Mouse (Mus musculus) right cerebral cortex, adult 2 months (tissue): Measurements from ENCODE around the gene Bud13.
A peak's percentile ranks its signal among the peaks of the same experiment; 100 is the strongest.
"Not testable (repeated sequence)": the region's sequence is repeated elsewhere in the genome, so short reads cannot be mapped to it uniquely, and the experiment has no call there.

Source experiments
- DNase-seq, 2 experiments: peaks; one replicate each; pipeline ENCODE4 v3.0.0; 2021 to 2022; ENCODE audit warnings: low spot score in 2 of 2

The Bud13 gene

DNA sequence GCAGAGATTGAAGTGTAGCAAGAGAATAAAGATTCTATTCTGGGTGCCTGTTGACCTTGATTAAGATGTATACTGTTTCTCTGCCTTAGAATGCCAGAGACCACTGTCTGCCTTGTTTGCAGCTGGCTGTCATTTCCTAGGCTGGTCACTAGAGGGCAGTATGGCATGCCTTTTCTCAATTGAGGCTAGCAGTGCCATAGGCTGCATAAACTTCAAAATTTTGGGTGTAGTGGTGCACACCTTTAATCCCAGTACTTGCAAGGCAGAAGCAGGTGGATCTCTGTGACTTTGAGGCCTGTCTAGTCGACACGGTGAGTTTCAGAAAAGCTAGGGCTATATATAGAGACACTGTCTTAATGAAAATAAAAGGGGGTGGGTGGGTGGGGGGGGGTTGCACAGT is 19.3 kb downstream of the Bud13 start:
- peak; percentile 64 to 77 for DNase-seq

DNA sequence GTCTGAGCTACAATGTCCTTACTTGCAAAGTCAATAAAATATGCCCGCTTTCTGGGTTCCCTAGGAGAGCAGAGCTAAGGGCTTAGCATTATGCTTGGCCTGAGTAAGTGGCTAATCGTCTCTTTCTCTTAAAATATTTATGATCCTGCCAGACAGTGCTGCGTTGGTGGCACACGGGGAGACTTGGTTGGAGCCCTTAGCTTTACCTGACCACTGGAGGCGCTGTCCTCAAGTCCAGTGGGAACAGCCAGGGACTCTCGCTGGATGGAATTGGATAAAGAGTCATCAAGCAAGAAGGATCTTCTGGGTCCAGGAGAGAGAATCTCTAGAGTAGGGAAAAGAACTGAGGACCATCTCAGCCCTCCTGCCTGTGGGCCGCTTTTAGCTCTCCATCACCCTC is 26.3 kb downstream of the Bud13 start:
- DNase-seq, result no peak

DNA sequence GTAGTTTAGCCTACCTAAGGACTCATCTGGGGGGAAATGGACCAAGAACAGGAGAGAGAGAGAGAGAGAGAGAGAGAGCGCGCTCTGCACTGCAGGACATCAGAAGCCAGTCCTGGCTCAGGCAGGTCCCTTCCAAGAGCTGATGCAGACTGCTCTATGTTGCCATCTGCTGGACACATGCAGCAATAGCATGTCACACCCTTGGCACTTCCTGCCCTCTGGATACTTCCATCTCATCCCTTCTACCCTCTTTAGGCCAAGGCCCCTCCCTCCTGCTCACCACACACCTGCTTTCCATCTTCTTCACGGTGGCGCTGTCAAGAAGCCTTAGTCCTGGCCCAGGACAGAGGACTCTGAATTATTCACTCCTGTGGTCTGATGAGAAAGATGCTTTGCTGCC is 31.7 kb downstream of the Bud13 start:
- peak; percentile 71 to 73 for DNase-seq

DNA sequence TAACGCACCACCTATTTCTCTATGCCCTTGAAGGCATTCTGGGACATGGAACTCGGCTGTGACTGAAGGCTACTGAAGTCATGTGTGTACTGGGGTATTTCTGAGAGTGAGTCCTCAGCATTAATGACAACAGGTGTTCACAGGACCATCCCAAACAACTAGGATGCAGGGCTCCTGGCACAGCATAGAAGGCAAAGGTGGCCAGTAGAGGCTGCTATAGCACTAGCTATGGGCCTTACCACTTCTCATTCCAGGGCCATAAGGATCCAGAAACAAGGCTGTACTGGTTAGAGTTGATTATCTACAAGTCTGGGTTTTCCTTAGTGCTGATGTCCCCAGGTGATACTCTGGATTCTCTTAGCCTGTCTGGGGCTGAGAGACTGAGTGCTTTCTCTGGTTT is 32.1 kb downstream of the Bud13 start:
- DNase-seq, result no peak

DNA sequence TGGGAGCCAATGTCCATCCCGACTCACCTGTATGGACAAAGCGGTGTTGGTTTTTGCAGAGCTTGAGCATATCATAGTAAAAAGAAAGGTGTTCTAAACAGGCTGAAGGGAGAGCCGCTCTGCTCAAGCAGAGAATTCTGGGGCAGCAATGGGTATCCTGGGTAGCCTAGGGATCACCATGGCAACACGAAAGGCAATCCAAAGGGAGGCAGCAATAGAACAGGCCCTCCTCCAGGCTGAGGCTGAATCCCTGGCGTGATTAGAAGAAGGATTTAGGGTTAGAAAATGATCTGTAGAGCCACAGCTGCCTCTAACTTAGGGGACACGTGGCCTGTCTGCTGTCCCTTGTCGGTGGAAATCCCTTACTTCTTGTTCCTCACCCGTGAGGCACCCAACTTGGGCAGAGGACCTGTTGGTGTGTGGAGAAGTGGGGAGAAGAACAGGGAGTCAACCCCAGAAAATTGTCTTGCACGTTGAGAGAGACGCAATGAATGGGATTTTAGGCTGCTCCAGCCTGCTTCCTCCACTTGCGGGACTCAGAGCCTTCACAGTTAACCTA is 33.1 kb downstream of the Bud13 start:
- peak; percentile 43 to 55 for DNase-seq

DNA sequence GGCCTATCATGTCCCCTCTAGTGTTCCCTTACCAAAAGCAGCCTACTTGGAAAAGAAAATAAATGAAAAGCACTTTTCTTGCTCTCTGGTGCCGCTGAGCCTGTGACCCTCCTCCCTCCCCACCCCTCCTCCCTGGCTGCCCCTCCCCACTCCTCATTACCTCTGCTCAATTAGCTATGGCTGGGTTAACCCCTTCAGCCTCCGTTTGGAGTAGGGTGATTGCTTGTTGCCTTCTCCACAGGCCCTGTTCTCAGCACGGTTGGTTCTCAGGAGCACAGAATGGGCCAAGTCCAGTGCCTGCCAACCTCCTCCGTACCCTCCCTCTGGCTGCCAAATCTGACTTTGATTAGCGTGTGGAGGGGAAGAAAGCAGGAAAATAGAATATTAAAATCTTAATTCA is 33.6 kb downstream of the Bud13 start:
- no peak for DNase-seq

DNA sequence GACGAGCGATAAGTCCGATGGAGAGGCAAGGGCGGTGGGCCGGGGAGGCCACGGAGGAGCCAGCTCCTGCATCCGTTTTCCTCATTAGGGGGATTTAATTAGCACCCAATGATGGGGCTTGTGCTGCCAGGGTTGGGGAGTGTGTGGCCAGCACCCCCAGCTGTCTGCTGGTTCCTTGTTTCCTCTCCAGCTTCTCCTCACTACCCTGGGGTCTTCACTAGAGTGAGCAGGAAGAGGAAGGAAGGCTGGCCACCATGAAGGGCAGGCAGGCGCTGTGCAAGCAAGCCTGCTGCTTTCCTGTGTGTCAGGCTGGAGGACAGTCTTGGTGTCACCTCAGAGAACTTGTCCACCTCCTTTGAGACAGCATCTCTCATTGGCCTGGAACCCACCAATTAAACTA is 34.1 kb downstream of the Bud13 start:
- DNase-seq, result no peak

DNA sequence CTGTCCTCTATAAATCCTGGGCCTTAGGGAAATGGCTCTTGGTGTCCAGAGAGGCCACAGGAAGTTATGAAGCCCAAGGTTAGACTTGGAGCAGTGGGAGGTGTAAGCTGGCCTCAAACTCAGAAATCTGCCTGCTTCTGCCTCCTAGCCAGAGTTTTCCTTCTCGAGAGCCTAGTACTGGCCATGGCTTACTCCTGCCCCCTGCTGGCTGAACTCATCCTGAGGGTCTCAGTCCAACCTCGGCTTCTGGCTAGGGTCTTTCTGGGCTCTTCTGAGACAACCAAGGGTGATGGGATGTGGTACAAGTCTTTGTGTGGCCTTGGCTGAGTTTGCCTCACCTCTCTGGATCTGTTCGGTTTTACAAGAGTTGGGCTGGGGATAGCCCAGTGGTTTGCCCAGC is 35.1 kb downstream of the Bud13 start:
- no peak for DNase-seq

DNA sequence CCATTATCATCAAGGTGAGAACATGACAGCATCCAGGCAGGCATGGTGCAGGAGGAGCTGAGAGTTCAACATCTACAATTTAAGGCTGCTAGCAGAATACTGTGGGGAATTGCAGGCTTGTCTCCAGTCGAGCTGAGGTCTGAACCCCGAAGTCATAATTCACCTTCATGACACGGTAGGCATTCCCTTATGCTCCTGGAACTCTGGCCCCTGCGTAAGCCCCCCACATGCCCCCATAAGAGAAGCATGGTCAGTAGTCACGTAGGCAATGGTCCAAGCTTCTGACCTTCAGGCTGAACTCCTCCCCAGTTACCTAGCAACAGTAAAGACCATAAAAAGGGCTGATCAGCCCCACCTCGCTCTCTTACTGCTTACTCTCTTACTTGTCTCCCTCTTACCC is 37.1 kb downstream of the Bud13 start, which contains the start of gene 4931429L15Rik:
TSS of gene 4931429L15Rik (minus strand) at position 101 of the 400 bp plus-strand sequence.
- not testable (repeated sequence) for DNase-seq

DNA sequence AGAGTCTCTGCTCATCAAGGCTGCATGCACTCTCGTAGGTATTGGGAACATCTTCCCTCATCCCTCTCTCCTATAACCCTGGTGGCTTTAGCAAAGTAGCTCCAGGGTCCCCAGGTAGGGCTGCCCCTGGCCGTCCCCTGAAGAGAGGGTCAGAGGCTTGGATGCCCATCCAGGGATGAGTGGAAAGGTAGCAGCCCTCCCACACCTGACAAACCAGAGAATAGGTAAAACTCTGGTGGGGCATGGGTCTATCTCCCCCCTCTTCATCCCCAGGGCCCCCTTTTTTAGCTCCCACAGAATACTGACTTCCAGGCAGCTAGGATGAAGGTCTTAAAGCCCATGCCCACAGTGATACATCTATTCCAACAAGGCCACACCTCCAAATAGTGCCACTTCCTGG is 37.7 kb downstream of the Bud13 start:
- DNase-seq, result no peak

DNA sequence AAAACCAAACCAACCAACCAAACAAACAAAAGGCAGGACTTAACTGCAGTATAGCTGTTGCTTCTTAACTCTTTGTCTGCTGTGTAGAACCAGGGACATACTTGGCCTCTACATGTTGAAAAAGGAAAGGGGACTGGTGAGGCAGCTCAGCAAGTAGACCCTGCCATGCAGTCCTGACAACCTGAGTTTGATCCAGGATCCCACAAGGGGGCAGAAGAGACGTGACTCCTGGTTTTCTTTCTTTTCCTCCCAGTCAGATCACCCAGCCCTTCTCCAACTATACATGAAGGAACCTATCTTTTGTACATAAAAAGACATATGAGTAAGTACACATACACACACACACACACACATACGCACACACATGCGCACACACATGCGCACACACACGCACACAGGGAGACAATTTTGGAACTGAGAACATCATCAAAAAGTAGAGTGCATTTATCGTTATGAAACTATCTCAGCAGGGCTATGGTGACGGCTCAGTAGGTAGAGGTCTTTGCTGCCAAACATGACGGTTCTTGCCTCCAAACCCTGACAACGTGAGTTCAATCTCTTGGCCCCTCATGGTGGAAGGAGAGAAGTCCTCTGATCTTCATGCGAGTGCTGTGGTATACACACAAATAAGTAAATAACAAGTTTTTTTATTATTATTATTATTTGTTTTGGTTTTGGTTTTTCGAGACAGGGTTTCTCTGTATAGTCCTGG is 44.0 kb downstream of the Bud13 start:
- DNase-seq, result no peak

DNA sequence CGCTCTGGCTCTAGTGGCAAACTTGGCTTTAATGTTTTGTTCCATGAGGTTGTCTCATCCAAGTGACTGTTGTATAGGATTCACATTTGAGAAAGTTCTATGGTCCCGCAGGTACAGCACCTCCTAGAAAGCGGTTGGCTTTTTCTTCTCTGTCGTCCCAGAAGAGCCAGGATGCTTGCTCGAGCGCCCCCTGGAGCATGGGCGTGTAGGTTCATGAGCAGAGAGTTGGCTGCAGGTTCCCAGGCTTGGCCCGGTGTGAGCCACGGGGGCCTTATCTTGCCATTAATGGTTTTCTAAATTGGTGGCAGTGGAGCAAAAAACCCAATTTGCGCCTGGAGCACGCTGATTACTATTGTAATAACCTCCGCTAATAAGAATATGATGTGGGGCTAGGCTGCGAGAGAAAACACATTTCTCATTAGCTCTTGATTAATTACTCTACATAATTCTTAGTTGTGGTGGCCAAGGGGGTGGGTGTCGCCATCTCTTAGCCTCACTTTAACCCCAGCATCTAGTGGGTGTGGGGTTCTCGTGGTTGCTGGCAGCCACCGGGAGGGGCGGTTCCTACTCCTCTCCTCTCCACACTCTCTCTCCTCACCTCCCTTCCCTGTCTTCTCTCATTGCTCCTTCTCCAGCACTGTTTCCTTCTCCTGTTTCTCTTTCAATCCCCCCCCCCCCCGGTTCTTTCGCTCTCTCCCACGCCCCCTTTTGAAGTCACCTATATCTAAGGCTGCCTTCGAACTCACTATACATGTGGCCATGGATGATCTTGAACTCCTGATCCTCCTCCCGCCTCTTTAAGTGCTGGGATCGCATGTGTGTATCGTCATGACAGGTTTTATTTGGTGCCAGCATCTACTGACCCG is 45.1 kb downstream of the Bud13 start:
- no peak for DNase-seq

DNA sequence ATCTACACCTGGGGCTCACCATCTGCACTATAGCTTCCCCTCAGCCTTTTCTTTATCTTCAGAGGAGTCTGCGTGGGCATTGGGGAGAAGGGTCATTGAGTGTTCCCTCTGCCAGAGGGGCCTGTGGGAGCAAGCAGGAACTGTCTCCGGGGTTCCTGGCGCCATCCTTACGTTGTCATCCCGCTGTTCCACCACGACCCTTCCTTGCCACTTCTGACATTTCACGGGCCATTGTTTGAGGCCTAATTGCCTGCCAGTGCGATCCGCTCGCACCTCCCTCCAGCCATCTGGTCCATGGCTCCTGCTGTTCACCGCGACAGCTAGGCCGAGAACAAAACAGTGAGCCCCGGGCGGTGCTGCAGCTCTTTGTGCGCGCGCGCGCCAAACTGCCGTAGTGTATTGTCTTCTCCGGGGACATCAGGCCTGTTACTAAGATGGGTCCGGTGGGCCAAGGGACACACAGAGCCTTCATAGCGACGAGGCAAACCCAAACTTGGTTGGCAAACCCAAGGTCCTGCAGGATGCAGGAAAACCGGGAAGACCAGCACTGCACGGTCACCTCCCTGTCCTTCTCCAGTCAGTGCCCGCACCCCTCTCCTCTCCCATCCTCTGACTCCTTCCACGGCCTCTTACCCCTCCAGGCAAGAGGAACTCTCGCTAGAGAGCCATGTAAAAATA is 45.9 kb downstream of the Bud13 start:
- peak; percentile 68 to 77 for DNase-seq

DNA sequence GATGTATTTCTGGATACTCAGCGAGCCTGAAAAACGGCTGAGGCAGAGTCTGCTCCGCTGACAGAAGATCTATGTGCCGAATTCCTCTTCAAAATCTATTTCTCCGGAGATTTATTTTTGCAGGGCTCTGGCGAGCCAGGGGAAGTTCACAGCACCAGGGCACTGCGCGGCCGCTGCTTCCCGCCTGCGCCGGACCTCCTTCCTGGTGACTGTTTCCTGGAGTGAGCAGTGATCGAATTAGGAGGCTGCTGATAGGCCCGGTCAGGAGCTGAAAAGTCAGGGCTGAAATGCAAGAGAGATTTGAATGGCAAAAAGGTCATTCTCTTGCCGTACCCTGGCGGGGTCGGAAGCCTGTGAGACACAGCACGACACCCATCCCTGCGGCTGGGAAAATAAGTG is 46.4 kb downstream of the Bud13 start:
- DNase-seq, result no peak

DNA sequence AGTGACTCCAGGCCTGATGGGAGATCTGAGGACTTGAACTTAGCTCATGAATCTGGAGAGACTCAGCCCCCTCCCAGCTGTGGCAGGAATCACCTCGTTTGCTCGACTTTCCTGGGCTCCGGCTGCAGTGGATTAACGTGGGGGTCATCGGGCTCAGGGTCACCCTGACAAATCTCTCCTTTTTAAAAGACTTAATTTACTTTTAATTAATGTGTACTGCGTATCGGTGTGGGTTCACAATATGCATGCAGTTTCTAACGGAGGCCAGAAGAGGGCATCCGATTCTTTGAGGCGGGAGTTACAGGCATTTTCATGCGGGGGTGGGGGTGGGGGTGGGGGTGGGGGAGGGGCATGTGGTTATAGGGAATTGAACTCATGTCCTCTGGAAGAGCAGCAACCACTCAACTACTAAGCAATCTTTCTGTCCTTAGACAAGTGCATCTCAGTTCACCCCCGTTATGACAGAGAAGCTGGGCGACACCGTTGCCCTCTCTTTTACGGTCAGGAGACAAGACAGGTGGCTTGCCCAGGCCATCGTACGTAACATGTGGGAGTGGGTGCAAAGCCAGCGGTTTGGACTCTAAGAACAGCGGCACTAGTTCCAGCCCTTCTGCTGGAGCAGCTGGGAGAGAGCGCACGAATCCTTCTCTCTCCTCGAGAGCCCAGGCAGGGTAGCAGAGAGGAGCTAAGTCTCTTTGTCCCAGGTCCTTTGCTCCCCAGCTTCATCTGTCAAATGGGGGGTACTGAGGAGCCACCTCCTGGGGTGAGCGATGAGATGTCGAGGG is 47.2 kb downstream of the Bud13 start:
- no peak for DNase-seq

DNA sequence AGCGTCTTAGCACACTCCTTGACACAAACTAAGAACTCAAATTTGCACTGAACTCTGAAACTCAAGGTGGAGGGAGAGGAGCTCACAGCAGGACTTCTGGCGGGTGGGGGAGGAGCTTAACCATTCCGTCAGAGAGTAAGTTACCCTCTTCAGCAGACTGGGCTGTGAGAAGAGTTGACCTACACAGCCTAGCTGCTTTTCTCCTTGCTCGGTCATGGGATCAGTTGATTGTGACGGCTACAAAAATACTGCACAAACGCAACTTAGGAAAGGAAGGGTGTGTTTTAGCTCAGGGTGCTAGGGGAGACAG is 47.7 kb downstream of the Bud13 start:
- no peak for DNase-seq

DNA sequence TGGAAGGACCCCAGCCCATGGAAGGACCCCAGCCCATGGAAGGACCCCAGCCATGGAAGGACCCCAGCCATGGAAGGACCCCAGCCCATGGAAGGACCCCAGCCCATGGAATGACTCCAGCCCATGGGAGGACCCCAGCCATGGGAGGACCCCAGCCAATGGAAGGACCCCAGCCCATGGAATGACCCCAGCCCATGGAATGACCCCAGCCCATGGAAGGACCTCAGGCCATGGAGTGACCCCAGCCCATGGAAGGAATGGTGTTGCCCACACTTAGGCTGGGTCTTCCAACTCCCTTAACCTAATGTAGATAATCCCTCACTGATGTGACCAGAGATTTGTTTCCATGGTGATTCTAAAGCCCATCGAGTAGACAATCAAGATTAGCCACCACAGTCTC is 48.5 kb downstream of the Bud13 start:
- no peak for DNase-seq

DNA sequence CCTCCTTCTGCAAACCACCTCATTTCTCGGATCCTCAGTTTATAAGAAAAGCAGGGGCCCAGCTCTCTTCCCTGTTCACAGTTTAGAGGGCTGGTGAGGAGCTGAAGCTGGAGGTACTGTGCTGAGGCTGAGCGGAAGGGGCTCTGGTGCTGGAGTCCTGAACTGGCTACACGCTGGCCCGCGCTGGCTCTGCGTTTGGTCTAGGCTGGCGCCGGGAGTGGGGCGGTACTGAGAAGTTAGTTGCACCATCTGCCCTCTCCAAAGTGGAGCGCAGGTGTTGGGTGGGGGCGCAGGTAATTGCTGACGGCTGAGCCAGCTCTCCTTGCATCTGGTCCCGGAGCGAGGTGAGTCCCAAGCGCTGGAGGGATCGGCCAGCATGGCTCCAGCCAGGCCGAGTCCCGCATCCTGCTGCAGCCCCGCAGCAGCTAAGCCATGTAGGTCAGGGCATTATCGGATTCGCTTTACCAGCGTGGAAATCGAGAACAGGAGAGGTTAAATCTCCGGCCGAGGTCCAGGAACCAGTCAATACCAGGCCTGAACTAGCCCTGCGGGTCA is 51.7 kb downstream of the Bud13 start:
- no peak for DNase-seq

DNA sequence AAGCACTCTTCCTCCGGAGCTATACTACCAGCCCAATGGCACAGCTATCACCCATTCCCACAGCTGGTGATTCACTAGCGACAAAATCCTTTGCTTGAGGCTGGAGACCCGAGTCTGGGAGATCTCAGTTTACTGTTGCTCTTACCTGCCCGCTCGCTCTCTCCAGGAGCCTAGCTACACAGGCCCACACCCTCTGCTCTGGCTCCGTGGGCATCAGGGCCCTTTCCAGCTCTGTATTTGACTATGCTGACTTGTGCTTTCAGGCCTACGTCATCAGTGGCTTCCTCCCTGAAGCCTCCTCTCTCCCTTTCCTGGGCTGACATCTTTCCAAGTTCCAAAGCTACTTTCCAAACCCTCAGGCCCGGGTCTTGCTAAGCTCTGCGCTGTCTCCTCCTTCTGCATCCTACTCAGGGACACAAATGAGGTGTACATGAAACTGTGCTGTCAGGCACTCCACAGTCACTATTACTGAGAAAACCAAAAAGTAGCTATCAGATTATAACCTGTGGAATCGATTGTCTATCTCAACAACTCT is 52.7 kb downstream of the Bud13 start:
- no peak for DNase-seq

DNA sequence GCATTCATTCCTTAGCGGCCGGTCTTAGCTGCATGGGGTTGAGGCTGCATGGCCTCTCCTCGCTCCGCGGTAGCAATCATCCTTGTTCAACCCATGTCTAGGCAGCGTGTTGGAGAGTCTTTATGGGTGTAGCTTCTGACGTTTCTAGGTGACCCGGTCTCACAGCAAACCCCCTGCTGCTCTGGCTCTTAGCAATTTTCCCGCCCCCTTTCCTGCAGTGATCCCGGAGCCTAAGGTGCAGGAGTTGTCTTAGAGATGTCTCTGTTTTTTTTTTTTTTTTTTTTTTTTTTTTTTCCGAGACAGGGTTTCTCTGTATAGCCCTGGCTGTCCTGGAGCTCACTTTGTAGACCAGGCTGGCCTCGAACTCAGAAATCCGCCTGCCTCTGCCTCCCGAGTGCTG is 53.5 kb downstream of the Bud13 start:
- not testable (repeated sequence) for DNase-seq

DNA sequence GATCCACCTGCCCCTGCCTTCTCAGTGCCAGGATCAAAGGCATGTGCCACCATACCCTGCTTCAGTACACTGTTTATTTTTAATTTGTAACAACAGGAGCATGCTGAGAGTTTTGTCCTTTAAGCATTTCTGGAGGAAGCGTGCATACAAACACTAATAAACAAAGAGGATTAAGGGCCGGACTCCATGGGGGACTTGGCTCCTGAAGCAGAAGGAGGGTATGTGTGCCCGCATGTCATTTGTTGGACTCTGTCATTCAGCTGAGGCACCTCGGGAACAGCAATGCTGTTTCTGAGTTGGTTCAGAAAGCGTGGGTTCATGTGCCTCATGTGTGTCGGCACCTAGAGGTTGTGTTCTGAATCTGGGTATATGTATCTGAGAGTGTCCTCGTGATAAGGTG is 54.5 kb downstream of the Bud13 start:
- DNase-seq, result no peak
